Mouse (Mus musculus): ENCODE measurements around the gene Arhgap15. TPM values are rescaled to one million over a fixed set of nuclear protein-coding genes. Genes with fewer than 3 reads are reported as not detected.

The Arhgap15 gene
- polyA plus RNA-seq, 1 experiment: 0.63 TPM

DNA sequence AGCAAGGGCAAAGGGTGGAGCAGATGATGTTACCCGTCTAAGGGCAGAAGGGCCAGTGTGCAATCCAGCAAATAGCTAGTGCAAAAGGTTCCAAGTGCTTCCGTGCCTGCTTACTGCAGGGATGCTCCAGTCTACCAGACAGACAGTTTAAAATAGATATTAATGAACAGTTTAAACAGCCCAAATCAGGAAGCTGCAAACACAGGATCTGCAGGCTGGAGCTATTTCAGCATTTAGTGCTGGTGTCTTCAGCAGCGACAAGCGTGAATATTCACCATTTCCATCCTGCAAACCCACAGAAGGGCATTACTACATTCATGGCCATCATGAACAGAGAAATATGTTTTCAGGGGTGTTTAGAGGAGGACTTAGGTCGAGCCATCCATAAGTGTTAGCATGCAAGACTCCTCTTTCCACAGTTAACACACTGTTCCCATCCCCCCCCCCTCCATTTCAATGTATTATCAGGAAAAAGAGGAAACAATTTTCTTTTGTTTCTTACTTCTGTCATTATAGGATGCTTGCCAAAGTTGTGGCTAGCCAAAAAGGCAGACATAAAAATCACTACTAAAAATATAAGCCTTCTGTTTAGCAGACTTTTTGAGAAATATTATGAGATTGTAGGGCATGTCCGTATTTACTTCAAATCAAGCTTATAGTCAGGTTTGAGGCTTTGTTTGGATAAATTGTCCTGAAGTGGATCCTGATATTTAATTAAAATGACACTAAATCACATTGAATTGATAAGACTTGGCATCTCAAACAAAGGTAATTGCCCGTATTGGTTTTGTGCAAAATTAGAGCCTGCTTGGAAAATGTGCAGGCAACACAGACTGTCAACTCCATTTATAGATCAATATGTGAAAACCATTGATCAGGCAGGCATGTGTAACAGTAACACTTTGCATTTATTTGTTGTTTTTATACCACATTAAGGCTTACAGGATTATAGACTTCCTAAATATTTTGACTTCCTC lies 35.4 kb downstream of the Arhgap15 start:
- DNase-seq (ENCODE audit: low read depth): no peak

DNA sequence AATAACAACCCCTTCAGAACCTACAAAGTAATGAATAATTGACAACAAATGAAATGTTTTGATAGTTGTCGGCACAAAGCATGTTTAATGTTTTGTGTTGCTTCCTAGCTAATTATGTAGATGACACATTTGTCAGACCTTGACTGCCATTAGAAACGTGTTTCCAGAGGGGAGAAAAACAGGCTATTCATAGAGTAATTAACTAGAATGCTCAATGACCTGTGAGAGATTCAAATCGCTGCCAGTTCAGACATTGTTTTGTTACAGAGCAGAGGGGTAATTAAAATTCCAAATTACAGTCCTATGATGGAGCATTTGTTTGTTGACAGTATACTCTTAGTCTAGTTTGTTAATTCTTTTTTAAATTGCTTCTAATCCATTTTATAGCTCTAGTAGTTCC lies 37.5 kb downstream of the Arhgap15 start:
- DNase-seq (ENCODE audit: low read depth): no peak

DNA sequence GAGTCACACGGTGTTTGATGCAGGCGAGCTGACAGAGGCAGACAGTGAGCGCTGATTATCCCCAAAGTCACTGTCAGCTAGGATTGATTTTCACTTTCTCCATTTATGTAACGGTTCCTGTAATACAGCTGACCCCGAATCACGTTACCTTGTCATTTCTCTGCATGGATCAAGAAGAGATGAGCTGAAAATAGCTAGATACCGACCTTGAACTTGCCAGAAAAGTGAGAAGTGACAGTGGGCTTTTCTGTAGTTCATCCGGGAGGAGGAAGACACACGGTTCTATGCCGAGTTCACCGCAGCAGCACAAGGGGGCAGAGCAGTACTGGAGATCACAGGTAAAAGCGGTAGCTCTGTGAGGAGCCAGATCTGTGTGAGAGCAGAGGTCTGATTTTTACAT lies 38.5 kb downstream of the Arhgap15 start:
- DNase-seq (ENCODE audit: low read depth): no peak

DNA sequence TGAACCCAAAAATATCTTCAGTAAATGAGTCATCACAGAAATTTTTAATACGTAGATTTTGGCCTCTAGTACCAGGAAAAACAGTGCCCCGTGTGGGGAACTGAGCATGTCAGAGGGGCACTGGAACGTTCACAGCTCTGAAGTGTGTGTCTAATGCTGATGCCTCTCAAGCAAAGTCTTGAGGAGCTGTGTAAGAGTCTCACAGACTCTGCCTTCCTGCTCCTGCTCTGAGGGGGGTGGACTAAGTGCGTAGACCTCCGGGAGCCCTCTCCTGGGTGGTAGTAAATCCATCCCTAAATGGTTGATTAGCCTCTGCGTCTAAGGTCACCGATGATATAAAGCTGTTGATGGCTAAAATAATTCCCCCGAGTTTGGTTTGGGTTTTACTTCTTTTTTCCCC lies 39.9 kb downstream of the Arhgap15 start:
- no peak for DNase-seq (ENCODE audit: low read depth)

DNA sequence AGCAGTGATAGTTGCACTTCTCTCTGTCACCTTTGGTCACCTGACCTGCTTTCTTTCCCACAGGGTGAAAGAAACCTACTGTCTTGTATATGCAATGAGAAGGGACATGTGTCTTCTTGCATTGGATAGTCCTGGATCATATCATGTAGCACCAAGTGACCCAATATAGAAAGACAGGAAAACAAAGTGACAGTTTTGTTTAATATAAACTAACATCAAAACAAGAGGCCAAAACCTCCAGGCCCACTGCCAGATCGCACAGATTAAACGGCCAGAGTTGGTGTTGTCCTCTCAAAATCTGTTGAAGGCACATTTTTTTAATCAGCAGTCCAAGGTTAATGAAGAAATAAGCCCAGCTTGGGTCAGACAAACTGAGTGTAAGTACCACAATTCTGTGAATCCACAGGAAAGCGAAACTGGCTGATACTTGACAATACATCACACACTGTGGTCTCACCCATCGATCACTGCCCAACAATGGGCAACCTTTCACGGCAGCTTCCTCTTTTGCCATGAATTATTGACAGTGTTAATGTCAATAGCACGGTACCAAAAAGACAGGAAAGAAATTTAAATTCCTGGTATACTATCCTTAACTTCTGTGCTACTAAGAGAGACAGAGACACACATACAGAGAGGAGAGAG lies 41.5 kb downstream of the Arhgap15 start:
- DNase-seq (ENCODE audit: low read depth): no peak

DNA sequence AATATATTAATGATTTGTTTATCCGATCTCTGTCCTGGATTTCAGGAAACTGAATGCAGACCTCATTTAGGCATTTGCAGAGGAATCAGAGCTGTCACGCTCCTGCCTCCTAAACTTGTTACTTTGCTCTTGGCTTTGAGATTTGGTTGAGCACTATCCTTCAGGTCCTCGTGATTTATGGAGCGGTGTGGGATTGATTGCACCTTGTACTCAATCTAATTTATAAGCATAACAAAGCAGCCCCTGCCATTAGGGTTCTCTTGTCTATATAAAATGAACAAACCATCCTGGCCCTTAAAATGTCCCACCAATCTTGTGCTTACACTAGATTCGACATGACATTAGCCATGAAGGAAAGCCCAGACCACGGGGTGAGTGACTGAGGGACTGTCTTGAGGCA lies 43.0 kb downstream of the Arhgap15 start:
- no peak for DNase-seq (ENCODE audit: low read depth)

DNA sequence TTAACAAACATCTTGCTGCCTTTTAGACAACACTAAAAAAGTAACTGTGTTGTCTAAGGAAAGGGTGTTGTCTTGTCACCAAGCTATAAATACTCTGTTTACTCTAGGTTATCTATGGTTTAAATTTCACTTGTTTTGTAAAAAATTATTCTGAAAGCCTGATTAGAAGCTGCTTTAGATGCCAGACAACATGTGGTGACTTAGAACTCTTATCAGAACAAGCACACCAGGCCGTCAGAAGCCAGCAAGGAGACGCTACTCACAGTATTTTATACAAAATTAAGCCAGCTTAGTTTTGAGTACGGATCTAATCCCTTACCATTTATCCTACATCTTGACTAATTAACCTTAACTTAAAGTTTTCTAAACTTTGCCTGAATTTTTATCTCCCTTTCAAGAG lies 44.5 kb downstream of the Arhgap15 start:
- DNase-seq (ENCODE audit: low read depth): no peak

DNA sequence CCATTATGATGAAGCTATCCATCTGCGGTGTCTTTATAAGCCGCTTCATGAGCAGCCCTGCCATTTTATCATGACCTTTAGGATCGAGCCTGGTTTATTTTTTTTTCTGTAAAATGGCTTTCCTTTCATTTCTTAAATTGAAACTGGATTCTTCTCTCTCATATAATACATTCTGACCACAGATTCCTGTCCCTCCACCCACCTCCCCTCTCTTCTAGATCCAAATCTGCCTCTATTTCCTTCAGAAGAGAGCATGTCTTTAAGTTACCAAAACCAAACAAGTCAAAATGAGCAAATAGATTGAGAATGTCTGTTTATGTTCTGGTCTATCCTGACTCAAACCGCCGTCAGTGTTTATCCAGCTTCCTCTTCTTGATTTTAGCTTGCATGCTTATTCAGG lies 46.1 kb downstream of the Arhgap15 start:
- DNase-seq (ENCODE audit: low read depth): no peak

DNA sequence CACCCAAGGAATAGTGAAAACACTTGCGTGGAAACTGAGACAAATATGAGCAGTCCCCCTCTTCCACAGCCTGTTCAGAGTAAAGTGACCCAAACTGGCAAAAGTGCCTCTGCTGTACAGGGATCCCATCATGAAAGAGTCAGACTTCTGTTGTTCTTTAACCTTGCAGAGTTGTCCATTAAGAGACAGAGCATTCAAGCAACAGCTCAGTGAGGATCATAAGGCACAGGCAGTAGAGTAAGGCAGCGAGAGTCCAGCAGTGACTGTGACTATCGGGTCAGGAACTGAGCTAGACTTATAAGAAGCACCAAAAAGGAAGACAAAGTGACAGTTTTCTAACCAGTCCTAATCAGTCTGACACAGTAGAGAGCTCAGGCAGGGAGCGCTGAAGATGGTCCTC lies 47.8 kb downstream of the Arhgap15 start:
- no peak for DNase-seq (ENCODE audit: low read depth)

DNA sequence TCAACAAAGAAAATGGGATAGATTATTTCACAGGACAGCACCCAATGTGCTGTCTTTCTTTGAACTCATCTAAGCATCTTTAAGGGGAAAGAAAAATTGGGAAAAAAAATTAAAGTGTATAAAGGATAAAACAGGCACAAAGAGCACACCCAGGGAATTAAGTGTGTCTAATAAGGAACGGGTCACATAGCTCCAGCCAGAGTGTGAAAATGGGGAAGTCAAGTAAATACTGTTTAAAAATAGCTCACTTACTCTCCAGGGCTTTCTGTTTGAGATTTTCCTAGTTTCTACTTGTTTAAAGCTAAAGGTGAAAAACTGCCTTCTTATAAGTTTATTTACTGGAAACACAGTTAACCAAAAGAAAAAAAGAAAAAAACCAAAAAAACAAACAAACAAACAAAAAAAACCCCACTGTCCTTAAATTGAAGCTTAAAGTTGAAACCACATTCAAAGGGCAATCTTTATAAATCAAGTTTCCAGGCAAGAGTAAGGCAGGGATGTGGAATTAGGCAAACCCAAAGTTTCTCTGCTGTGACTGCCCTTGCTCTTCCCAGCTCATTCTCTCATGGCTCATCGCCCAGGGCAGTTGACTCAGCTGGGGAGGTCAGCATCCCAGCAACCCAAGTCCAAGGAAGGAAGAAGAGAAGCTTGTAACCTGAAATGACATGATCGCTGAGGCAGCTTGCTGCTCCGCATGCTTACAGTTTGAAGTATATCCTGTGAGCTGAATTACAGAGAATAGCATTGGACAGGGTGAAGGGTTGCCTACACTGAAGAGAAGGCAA lies 57.5 kb downstream of the Arhgap15 start:
- no peak for DNase-seq (ENCODE audit: low read depth)

DNA sequence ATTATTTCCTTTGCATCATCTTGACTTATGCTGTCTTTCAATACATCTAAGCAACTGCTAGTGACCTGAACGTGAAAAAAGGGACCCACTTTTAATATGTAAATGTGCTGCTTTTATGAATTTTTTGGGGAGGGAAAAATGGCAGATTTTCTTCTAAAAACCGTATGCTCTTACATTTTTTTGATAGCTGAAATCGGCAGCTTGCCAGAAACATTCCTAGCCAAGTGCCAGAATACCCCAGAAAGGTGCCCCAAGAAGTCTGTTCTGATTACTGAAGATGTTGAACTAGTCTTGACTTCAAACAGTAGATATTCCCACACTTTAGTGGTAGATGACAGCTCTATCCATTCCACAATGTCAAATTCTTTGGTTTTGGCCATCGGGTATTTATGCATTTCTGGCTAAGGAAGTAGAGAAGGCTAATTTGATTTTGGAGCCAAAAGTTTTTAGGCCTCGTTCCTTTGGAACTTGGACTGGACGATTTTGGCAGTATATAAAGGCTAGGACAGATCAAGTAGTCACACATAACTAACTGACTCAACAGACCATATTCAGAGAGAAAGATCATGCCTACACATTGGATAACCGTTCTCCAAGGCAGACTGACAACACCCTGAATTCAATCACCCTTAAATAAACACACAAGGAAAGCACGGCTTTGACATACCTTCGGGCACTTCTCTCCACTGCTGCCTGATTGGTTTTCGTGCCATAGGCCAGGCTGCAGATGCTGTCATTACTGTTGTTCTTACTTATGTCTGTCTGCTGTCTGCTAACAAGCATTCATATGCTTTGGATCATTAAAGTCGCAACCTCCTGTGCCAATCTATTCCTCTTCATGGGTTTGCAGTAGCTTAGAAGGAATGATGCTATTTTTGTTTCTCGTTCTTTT lies 67.5 kb downstream of the Arhgap15 start:
- no peak for DNase-seq (ENCODE audit: low read depth)

DNA sequence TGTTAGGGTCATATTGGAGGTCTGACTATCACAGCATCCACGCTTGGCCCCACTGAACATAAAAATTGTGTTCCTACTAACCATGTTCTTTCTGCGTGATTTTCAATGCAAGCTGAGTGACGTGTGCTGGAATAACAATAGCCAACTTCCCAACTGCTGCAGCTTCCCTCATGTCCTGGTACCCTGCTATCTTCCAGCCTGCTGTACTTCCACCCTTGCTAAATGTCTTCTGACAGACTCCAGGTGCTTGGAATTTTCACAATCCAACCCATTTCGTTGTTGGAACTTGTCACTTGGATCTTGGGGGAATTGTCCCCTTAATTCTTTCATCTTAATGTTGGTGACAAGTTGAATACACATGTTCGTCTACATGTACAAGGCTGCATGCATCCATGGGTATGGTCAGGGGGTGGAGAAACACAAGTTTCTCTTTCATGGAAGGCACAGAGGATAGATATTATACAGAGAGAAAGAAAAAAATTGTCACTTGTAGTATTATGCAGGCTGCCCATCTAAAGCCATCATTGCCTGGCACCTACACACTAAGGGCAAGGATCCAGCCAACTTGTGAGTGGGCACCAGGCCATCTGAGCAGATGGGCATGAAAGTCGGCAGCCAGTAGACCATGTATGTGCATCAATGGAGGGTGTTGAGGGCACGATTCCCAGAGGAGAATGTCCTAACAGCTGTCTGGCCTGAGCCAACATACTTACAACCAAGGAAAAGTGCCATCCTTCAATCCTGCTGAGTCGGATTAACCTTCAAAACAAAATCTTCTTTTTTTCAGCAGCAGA lies 68.4 kb downstream of the Arhgap15 start:
- DNase-seq (ENCODE audit: low read depth): no peak

DNA sequence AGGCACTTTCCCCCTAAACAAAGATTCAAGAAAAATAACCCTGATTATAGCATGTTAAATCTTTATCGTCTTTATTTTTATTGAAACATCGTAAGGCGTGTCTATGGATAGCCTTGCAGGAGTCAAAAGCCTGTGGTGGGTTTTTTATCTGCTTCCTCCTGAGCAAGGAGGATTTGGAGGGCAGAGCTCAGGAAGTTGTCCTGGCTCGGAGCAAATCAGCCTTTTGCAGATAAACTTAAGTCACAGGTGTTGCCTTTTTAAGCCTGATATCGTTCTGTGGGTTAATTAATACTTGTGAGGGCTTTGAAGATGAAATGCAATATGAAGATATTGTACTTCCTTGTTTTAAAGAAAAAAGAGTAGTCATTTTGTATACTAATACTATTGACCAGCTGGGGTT lies 87.3 kb downstream of the Arhgap15 start:
- DNase-seq (ENCODE audit: low read depth): no peak

DNA sequence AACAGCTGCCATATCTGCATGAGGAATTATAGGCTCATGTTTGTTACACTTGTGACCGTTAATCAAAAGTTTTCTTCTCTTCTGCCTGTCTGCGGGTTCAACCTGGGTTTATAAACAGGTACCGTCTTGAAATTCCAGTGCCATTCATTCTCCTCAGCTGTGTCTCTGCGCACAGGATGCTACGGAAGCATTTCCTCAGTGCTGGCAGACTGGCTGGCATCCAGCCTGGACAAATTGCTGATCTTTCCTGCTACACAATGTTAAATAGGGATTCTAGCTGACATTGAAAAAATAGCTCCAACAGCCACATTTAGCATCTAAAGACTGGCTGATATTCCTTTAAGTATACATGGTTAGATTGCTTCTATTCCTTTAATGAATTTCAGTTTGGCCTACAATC lies 93.0 kb downstream of the Arhgap15 start:
- no peak for DNase-seq (ENCODE audit: low read depth)

DNA sequence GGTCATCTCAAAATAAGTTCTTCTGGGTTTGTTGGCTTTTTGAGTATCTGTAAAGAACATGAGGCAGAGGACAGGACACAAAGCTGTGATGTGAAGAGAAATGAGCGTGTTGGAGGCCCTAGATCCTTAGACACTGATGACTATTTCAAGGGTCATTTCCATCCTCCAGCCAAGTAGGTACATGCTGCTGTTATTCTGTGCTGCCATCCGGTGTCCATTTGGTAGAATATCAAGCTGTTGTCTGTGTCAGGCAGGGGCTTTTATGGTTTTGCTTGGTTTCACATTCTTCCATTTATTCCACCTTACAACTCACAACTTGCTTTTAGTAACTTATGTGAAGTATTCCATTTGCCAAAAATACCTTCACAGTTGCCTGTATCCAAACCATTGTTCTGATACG lies 102.6 kb downstream of the Arhgap15 start:
- no peak for DNase-seq (ENCODE audit: low read depth)

DNA sequence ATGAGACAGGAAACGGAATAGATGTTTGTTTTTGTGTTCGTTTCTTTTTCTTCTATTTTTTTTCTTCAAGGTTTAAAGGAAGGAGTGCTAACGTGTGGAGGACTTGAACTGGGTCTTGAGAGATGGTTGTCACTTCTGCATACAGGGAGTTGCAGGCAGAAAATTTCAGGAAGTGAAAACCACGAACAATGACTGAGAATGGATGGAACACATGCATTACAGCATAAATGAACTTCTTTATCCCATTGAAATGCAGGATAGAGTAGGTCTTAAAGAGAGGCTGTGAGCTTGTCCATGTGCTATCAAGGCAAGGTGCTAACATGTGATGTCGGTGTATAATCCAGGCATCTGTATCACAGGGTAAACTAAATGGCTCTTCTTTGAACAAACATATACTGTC lies 114.1 kb downstream of the Arhgap15 start:
- DNase-seq (ENCODE audit: low read depth): no peak

DNA sequence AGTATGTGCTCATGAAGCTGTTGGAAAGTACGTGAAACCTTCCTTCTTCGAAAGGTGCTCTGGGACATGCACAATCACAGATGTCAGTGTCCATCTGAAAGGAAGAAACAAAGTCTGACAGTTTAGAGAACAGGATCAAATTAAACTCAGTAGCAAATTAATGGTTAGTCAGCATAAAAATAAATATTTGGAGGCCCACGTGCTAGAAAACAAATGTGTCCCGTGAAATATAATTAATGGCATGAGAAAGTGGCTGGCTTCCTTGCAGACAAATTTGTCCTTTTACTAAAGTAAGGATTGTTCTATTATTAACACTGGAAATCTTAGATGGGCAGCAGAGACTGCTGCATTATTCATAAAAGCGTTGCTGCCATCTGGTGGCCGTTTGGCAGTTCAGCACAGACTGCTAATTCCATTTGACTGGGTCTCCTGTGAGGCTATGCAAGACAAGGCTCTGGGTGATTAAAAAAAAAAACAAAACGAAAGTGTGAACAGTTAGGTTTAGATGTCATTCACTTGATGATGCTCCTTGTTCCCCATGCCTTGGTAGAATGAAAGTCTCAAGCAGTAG lies 153.9 kb downstream of the Arhgap15 start:
- peak; percentile 1 for DNase-seq (ENCODE audit: low read depth)

DNA sequence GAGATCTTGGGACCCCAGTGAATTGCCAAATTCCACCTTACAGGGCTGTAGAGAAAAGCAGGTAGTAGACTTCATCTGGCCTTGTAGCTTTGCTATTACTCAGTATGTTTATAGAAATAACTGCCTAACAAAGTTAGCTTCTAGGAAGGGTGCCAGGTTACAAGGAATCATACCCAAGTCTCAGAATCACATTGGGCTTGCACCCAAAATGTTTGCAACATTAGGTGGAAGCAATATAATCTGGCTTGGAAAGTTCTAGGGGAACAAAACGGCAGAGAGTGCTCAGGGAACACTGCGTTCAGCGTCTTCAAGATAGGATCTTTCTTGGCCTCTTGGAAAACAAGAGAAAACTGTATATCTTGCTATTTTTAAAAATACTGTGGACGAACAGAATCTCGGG lies 158.9 kb downstream of the Arhgap15 start:
- DNase-seq (ENCODE audit: low read depth): peak; percentile 20

DNA sequence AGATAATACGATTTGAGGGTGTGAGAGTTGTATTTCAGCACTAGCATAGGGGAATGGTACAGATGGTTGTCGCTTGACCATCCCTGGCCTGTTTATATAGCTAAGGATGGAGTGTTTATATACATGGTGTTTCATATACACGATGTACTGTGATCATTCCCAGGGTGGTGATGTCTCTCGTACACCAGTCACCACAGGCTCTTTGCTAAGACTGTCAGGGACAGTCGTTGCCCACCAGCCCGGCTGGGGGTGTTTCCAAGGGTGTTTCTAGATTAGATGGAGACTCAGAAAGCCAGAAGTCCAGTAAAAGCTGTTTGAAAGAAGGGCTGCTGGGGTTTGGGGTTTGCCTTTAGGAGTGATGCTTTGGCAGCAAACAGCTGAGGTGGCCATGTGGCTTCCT lies 165.5 kb downstream of the Arhgap15 start:
- no peak for DNase-seq (ENCODE audit: low read depth)

DNA sequence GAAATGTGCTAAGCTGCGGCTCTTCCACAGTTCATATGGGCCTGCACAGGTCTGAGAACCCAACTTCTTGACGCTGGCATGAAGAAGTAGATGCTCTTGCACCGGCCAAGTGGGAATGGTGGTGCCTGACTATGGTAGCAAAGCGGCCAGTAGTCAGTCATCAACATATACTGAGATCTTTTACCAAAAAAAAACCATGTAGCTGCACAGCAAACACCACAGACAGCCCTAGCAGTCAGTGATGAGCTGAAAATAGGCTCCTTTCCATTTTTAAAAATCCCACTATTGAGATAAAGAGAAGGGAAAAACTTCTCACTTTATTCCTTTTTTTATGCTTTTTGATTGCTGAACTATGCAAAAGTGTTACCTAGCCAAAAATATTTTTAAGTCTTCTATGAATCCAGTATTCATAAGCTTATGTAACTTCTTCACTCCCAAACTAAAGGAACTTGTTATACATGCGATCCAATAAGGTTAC lies 175.3 kb downstream of the Arhgap15 start:
- DNase-seq (ENCODE audit: low read depth): no peak

Data from gonadal fat pad, adult 2 months (tissue).